Mouse (Mus musculus): ENCODE measurements at regions not wholly inside any gene's neighbourhood (a gene's known extent, or its start where the extent isn't known, plus 50 kb on each side); places are given as distances from the start of the nearest gene placed in this dataset.

GRCm38 (mm10) chr13:91370441-91370840 lies 89.6 kb upstream of the Ssbp2 start:
- DNase-seq, result peak; percentile 40 to 46

GRCm38 (mm10) chr13:91370886-91371595 lies 89.0 kb upstream of the Ssbp2 start:
- DNase-seq, result peak; percentile 91 to 95

GRCm38 (mm10) chr13:91371596-91371987 lies 88.5 kb upstream of the Ssbp2 start:
- no peak for DNase-seq

- DNase-seq, result no peak
Measured at GRCm38 (mm10) chr13:91372130-91372875, 87.8 kb upstream of the Ssbp2 start.

GRCm38 (mm10) chr13:91374141-91374540 lies 85.9 kb upstream of the Ssbp2 start:
- peak in 1 of 2 experiments; percentile 30 for DNase-seq

- no peak for DNase-seq
Measured at GRCm38 (mm10) chr13:91376556-91376955, 83.5 kb upstream of the Ssbp2 start.

- DNase-seq, result no peak
Measured at GRCm38 (mm10) chr13:91377428-91377827, 82.7 kb upstream of the Ssbp2 start.

GRCm38 (mm10) chr13:91377972-91378371 lies 82.1 kb upstream of the Ssbp2 start:
- no peak for DNase-seq

- no peak for DNase-seq
Measured at GRCm38 (mm10) chr13:91385393-91385792, 74.7 kb upstream of the Ssbp2 start.

GRCm38 (mm10) chr13:91387913-91388312 lies 72.2 kb upstream of the Ssbp2 start:
- DNase-seq, result no peak

- DNase-seq, result no peak
Measured at GRCm38 (mm10) chr13:91403632-91404031, 56.5 kb upstream of the Ssbp2 start.

- DNase-seq, result no peak
Measured at GRCm38 (mm10) chr13:91405027-91405426, 55.1 kb upstream of the Ssbp2 start.

- DNase-seq, result no peak
Measured at GRCm38 (mm10) chr13:91410116-91410515, 50.0 kb upstream of the Ssbp2 start.

All from adrenal gland, postnatal 36 days (tissue).